Mouse (Mus musculus): ENCODE results near the gene Cryl1.

GRCm38 (mm10) chr14:57300530-57300929 lies 97.8 kb downstream of the Cryl1 start:
- TF ChIP-seq POLR2A (IDR thresholded peaks at IDR 0.05; ENCODE audit: extremely low read depth, insufficient read depth, low read length) (no peak), CTCF (IDR thresholded peaks at IDR 0.05; ENCODE audit: low read depth, low read length) (no peak)
